Mouse (Mus musculus): ENCODE data around the gene Krt26. TPM values are rescaled to one million over a fixed set of nuclear protein-coding genes. Genes with fewer than 3 reads are reported as not detected.

Gene Krt26
- total RNA-seq, 4 experiments from 2014 or later = 0.14 TPM; not detected in 3

GRCm38 (mm10) chr11:99284833-99285312, 52.9 kb downstream of the Krt26 start, which contains the start of gene Krt24:
Gene Krt24 (minus strand): TSS chr11:99285262.
- DNase-seq (ENCODE audit: low spot score in 2 of 2) = no peak

GRCm38 (mm10) chr11:99284011-99284410, 53.8 kb downstream of the Krt26 start:
- no peak for DNase-seq (ENCODE audit: low spot score in 2 of 2)

- no peak for DNase-seq (ENCODE audit: low spot score in 2 of 2)
Measured at GRCm38 (mm10) chr11:99283334-99283733, 54.4 kb downstream of the Krt26 start.

GRCm38 (mm10) chr11:99281116-99281515, 56.6 kb downstream of the Krt26 start:
- DNase-seq (ENCODE audit: low spot score in 2 of 2) = no peak

GRCm38 (mm10) chr11:99279986-99280385, 57.8 kb downstream of the Krt26 start:
- DNase-seq (ENCODE audit: low spot score in 2 of 2) = no peak

Other genes with a start within 250 kb of the Krt26 start
- gene Tns4, start 248.7 kb downstream of the Krt26 start, total RNA-seq (2022) = under 1 TPM; 0.22 to 0.72 (median 0.44) TPM
- gene Ccr7, start 182.9 kb downstream of the Krt26 start, total RNA-seq (2022) = under 1 TPM in 2 of 4 experiments, not detected in 2; 0.16 to 0.23 TPM
- 10 to 100 TPM; 46.9 to 61.5 (median 53.0) TPM for gene Smarce1, start 106.9 kb downstream of the Krt26 start, total RNA-seq (2022)
- gene Krt222, start 93.9 kb downstream of the Krt26 start, total RNA-seq (2022) = 10 to 100 TPM; 30.4 to 38.4 (median 34.0) TPM
- not detected for gene Krt24, start 52.7 kb downstream of the Krt26 start, total RNA-seq (2022)
- not detected for gene Krt25, start 15.0 kb downstream of the Krt26 start, total RNA-seq (2022)
- gene Krt27, start 13.1 kb upstream of the Krt26 start, total RNA-seq (2022) = not detected
- gene Krt28, start 36.9 kb upstream of the Krt26 start, total RNA-seq (2022) = under 1 TPM in 1 of 4 experiments, not detected in 3; 0.21 TPM
- gene Krt10, start 51.4 kb upstream of the Krt26 start, total RNA-seq (2022) = 10 to 100 TPM; 11.4 to 13.8 (median 12.0) TPM
- 10 to 100 TPM in 1 of 4 experiments, 1 to 10 TPM in 3; 8.6 to 10.0 (median 9.5) TPM for gene Krt12, start 84.3 kb upstream of the Krt26 start, total RNA-seq (2022)
- gene Krt20, start 100.2 kb upstream of the Krt26 start, total RNA-seq (2022) = not detected
- not detected for gene Krt23, start 155.2 kb upstream of the Krt26 start, total RNA-seq (2022)
- not detected for gene Krt39, start 183.4 kb upstream of the Krt26 start, total RNA-seq (2022)
- gene Krt40, start 205.2 kb upstream of the Krt26 start, total RNA-seq (2022) = not detected
- not detected for gene Krtap3-3, start 212.9 kb upstream of the Krt26 start, total RNA-seq (2022)
- not detected for gene Krtap3-2, start 218.9 kb upstream of the Krt26 start, total RNA-seq (2022)
- gene Gm11939, start 221.5 kb upstream of the Krt26 start, total RNA-seq (2022) = not detected
- not detected for gene Krtap3-1, start 228.7 kb upstream of the Krt26 start, total RNA-seq (2022)
- not detected for gene Krtap1-5, start 243.1 kb upstream of the Krt26 start, total RNA-seq (2022)
- not detected for gene Krtap1-4, start 245.7 kb upstream of the Krt26 start, total RNA-seq (2022)